Mouse (Mus musculus) erythroblast, embryonic 14.5 days (primary cell): ENCODE results near the gene Zfp1.

Experiments used
- GATA1 ChIP-seq: IDR thresholded peaks from 2 replicates; pipeline ENCODE4 v1.6.1; 2012; ENCODE audit warnings: low read length, inconsistent platforms, mixed read lengths
- TAL1 ChIP-seq: IDR thresholded peaks from 3 replicates; pipeline ENCODE4 v1.6.1; 2012; ENCODE audit warnings: low read length, inconsistent platforms, mixed read lengths

- TF ChIP-seq TAL1, result no peak
- TF ChIP-seq GATA1, result no peak
Measured at GRCm38 (mm10) chr8:111594044-111594840, 49.0 kb upstream of the Zfp1 start.
